Mouse (Mus musculus) spleen, adult 2 months (tissue): Measurements from ENCODE around the gene Gm49661.

Experiments
- CTCF ChIP-seq: fragments of 200-500 bp; IDR thresholded peaks from 2 replicates; pipeline ENCODE4 v1.5.1; 2011; ENCODE audit warnings: mild to moderate bottlenecking, inconsistent platforms; ENCODE audit not compliant: insufficient read depth, insufficient read length, insufficient replicate concordance; ENCODE audit errors: extremely low read depth
- POLR2A ChIP-seq: fragments of 200-500 bp; IDR thresholded peaks from 2 replicates; pipeline ENCODE4 v1.6.1; 2011; ENCODE audit warnings: low read depth, low read length, inconsistent platforms

DNA sequence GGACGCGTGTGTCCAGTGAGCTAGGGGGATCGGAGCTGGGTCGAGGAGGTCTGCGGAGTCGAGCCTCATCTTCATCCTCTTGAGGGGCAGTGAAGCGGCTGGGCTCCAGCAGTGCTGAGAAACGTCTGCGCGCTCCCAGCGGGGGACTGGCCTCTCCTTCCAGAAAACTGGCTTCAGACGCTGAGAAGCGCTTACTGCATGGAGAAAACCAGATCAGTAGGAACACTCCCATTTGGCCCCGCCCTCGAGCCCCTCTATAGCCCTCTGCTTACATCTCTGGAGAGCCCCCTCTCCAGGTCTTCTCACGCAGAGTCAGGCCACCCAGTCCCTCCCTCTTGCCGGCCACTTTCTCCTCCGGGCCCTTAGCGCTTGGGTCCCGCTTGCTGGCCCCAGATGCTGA lies 51.5 kb downstream of the Gm49661 start:
- TF ChIP-seq POLR2A (no peak), CTCF (no peak)
